Mouse (Mus musculus): Measurements from ENCODE around the gene Tmem110. TPM values are rescaled to one million over a fixed set of nuclear protein-coding genes. Genes with fewer than 3 reads are reported as not detected.

Gene Tmem110
- polyA plus RNA-seq, 1 experiment: not detected

- peaks cover 5% of the 10 kb centered on the region; the same call in 1 of the 2 replicates for H3K4me1 ChIP-seq (ENCODE audit: control insufficient read depth, insufficient read depth, low read length)
- H3K4me3 ChIP-seq (ENCODE audit: insufficient read depth, low read depth, low read length): no peak overlapping the region
- 93% methylated on average over 3 of the region's 3 CpGs for WGBS
- no peak overlapping the region for H3K27ac ChIP-seq (ENCODE audit: insufficient read depth, low read depth, low read length)
- TF ChIP-seq POLR2A (IDR thresholded peaks at IDR 0.05; ENCODE audit: insufficient read depth, low read depth, low read length) (no peak), CTCF (IDR thresholded peaks at IDR 0.05; ENCODE audit: insufficient read depth, low read depth, low read length) (no peak)
Observed at GRCm38 (mm10) chr14:30925492-30925891, 100.1 kb downstream of the Tmem110 start.

Other genes with a start within 250 kb of the Tmem110 start
- gene Prkcd, start 199.4 kb upstream of the Tmem110 start, polyA plus RNA-seq (2012; ENCODE audit: insufficient read depth, insufficient read length, low replicate concordance, missing spikeins): 164 TPM in 1 of 2 replicates, not detected in the other
- gene Rft1, start 171.2 kb upstream of the Tmem110 start, polyA plus RNA-seq (2012; ENCODE audit: insufficient read depth, insufficient read length, low replicate concordance, missing spikeins): not detected in 2 replicates
- gene Sfmbt1, start 110.7 kb upstream of the Tmem110 start, polyA plus RNA-seq (2012; ENCODE audit: insufficient read depth, insufficient read length, low replicate concordance, missing spikeins): not detected in 2 replicates
- not detected in 2 replicates for gene Mustn1, start 53.6 kb downstream of the Tmem110 start, polyA plus RNA-seq (2012; ENCODE audit: insufficient read depth, insufficient read length, low replicate concordance, missing spikeins)
- gene Itih4, start 60.9 kb downstream of the Tmem110 start, polyA plus RNA-seq (2012; ENCODE audit: insufficient read depth, insufficient read length, low replicate concordance, missing spikeins): not detected in 2 replicates
- not detected in 2 replicates for gene Itih3, start 98.2 kb downstream of the Tmem110 start, polyA plus RNA-seq (2012; ENCODE audit: insufficient read depth, insufficient read length, low replicate concordance, missing spikeins)
- not detected in 2 replicates for gene Itih1, start 117.7 kb downstream of the Tmem110 start, polyA plus RNA-seq (2012; ENCODE audit: insufficient read depth, insufficient read length, low replicate concordance, missing spikeins)
- not detected in 2 replicates for gene Nek4, start 125.8 kb downstream of the Tmem110 start, polyA plus RNA-seq (2012; ENCODE audit: insufficient read depth, insufficient read length, low replicate concordance, missing spikeins)
- gene Glt8d1, start 175.8 kb downstream of the Tmem110 start, polyA plus RNA-seq (2012; ENCODE audit: insufficient read depth, insufficient read length, low replicate concordance, missing spikeins): not detected in 2 replicates
- not detected in 2 replicates for gene Spcs1, start 176.1 kb downstream of the Tmem110 start, polyA plus RNA-seq (2012; ENCODE audit: insufficient read depth, insufficient read length, low replicate concordance, missing spikeins)
- gene Pbrm1, start 193.5 kb downstream of the Tmem110 start, polyA plus RNA-seq (2012; ENCODE audit: insufficient read depth, insufficient read length, low replicate concordance, missing spikeins): 82.9 and 393 TPM in 2 replicates
- not detected in 2 replicates for gene Gnl3, start 193.6 kb downstream of the Tmem110 start, polyA plus RNA-seq (2012; ENCODE audit: insufficient read depth, insufficient read length, low replicate concordance, missing spikeins)

Measured in olfactory bulb, adult 2 months (tissue).